Mouse (Mus musculus) midbrain, postnatal 0 days (tissue): ENCODE data around the gene Tpcn2. TPM values are rescaled to one million over a fixed set of nuclear protein-coding genes. Genes with fewer than 3 reads are reported as not detected.

Experiments
- ATAC-seq: fragments of 200-750 bp; cut with Nextera tagmentation; 2 replicates; pipeline ENCODE4 v1.8.0; 2017; ENCODE audit warnings: moderate number of reproducible peaks, mild to moderate bottlenecking, moderate TSS enrichment, moderate library complexity; ENCODE audit not compliant: low FRiP score
- DNase-seq: peaks from one replicate; pipeline ENCODE4 v3.0.0-alpha.2; 2015; ENCODE audit warnings: low spot score
- H3K27ac ChIP-seq: fragments of 300-500 bp; sonication (generic); 2 replicates; pipeline ENCODE4 v1.5.1; 2014; ENCODE audit warnings: low read depth, mild to moderate bottlenecking, low read length, mixed read lengths
- H3K27me3 ChIP-seq: fragments of 300-500 bp; sonication (generic); 2 replicates; pipeline ENCODE4 v1.6.1; 2014; ENCODE audit warnings: low read length, control low read depth, mixed read lengths; ENCODE audit not compliant: insufficient read depth
- H3K36me3 ChIP-seq: fragments of 300-500 bp; sonication (generic); 2 replicates; pipeline ENCODE4 v1.6.1; 2014; ENCODE audit warnings: low read length, control low read depth, mixed read lengths; ENCODE audit not compliant: insufficient read depth
- H3K4me1 ChIP-seq: fragments of 300-500 bp; sonication (generic); 2 replicates; pipeline ENCODE4 v1.6.1; 2014; ENCODE audit warnings: mild to moderate bottlenecking, control low read depth, antibody characterized with exemption, low read length, mixed read lengths; ENCODE audit not compliant: insufficient read depth
- H3K4me2 ChIP-seq: fragments of 300-500 bp; sonication (generic); 2 replicates; pipeline ENCODE4 v1.6.1; 2014; ENCODE audit warnings: low read depth, mild to moderate bottlenecking, low read length, mixed read lengths; ENCODE audit not compliant: poor library complexity, severe bottlenecking
- H3K4me3 ChIP-seq: fragments of 300-500 bp; sonication (generic); 2 replicates; pipeline ENCODE4 v1.5.1; 2014; ENCODE audit warnings: low read depth, mild to moderate bottlenecking, low read length, moderate library complexity
- H3K9ac ChIP-seq: fragments of 300-500 bp; sonication (generic); replicated peaks from 2 replicates; pipeline ENCODE4 v1.6.1; 2014; ENCODE audit warnings: mild to moderate bottlenecking, low read length, moderate library complexity, mixed read lengths; ENCODE audit not compliant: poor library complexity, severe bottlenecking
- H3K9me3 ChIP-seq: fragments of 300-500 bp; sonication (generic); 2 replicates; pipeline ENCODE4 v1.6.1; 2016; ENCODE audit warnings: low read length, control low read depth
- CTCF ChIP-seq: IDR thresholded peaks from 2 replicates; pipeline ENCODE4 v1.5.1; 2016; ENCODE audit warnings: antibody characterized with exemption, mild to moderate bottlenecking
- WGBS: fragments of 180-500 bp; shearing (Covaris S2); extraction: QIAGEN DNeasy Blood & Tissue Kit; methylation state at CpG from one replicate; pipeline ENCODE4 v1.1.7; 2014; 5-methylcytosine and 5-hydroxymethylcytosine counted together
- polyA plus RNA-seq: library from polyadenylated mRNA; unstranded; fragments of >200 nt; fragmentation: Nextera tagmentation; extraction: Ambion mirVana; gene quantifications from 2 replicates; pipeline ENCODE4 v1.2.1, GENCODE M21; 2015
- total RNA-seq: library from RNA; depleted of rRNA; stranded (reverse); fragments of >200 nt; gene quantifications from 2 replicates; pipeline ENCODE4 v1.2.3, GENCODE M21; 2014

Tpcn2 gene
- total and polyA plus RNA-seq, 2 experiments from 2014 or later: 1.5 to 2.8 TPM

GRCm38 (mm10) chr7:145308866-145309265 lies 25.1 kb upstream of the Tpcn2 start:
- H3K9me3 ChIP-seq: no peaks in the 10 kb centered on the region
- no peak for DNase-seq
- 86% methylated on average over 4 of the region's 4 CpGs for WGBS
- no peaks in the 10 kb centered on the region for H3K27me3 ChIP-seq
- no peak for TF ChIP-seq CTCF
- no peak for ATAC-seq
- H3K4me2 ChIP-seq: no peak overlapping the region
- no peak overlapping the region for H3K27ac ChIP-seq
- no peak overlapping the region for H3K4me3 ChIP-seq
- H3K9ac ChIP-seq: no peak overlapping the region
- no peaks in the 10 kb centered on the region for H3K36me3 ChIP-seq
- no peaks in the 10 kb centered on the region for H3K4me1 ChIP-seq

- ATAC-seq: no peak
- WGBS: 74% methylated on average over 30 of the region's 30 CpGs
- Histone ChIP-seq H3K4me1 (no peaks in the 10 kb centered on the region), H3K36me3 (no peaks in the 10 kb centered on the region), H3K4me3 (no peak overlapping the region), H3K27ac (no peak overlapping the region), H3K27me3 (no peaks in the 10 kb centered on the region), H3K9ac (no peak overlapping the region), H3K9me3 (no peaks in the 10 kb centered on the region), H3K4me2 (no peak overlapping the region)
- DNase-seq: no peak
- no peak for TF ChIP-seq CTCF
Measured at GRCm38 (mm10) chr7:145308061-145308675, 24.4 kb upstream of the Tpcn2 start.

GRCm38 (mm10) chr7:145307636-145308035 lies 23.8 kb upstream of the Tpcn2 start:
- no peak for DNase-seq
- no peak overlapping the region for H3K27ac ChIP-seq
- no peaks in the 10 kb centered on the region for H3K9me3 ChIP-seq
- no peak for ATAC-seq
- 91% methylated on average over 10 of the region's 10 CpGs for WGBS
- no peaks in the 10 kb centered on the region for H3K4me1 ChIP-seq
- no peaks in the 10 kb centered on the region for H3K36me3 ChIP-seq
- no peak overlapping the region for H3K4me2 ChIP-seq
- no peak for TF ChIP-seq CTCF
- no peak overlapping the region for H3K9ac ChIP-seq
- H3K4me3 ChIP-seq: no peak overlapping the region
- no peaks in the 10 kb centered on the region for H3K27me3 ChIP-seq

- Histone ChIP-seq H3K36me3 (no peaks in the 10 kb centered on the region), H3K27me3 (no peaks in the 10 kb centered on the region), H3K9me3 (no peaks in the 10 kb centered on the region), H3K27ac (no peak overlapping the region), H3K9ac (no peak overlapping the region), H3K4me2 (no peak overlapping the region), H3K4me3 (no peak overlapping the region), H3K4me1 (no peaks in the 10 kb centered on the region)
- WGBS: 81% methylated on average over 2 of the region's 2 CpGs
- no peak for TF ChIP-seq CTCF
- no peak for DNase-seq
- no peak for ATAC-seq
Measured at GRCm38 (mm10) chr7:145304153-145304552, 20.3 kb upstream of the Tpcn2 start.

- H3K4me1 ChIP-seq: no peaks in the 10 kb centered on the region
- H3K36me3 ChIP-seq: no peaks in the 10 kb centered on the region
- ATAC-seq (peak; percentile 63), DNase-seq (peak; percentile 57)
- H3K4me3 ChIP-seq: 0 out of 2 replicates have a peak overlapping the region, but pooled peaks have one; percentile 1
- H3K9me3 ChIP-seq: no peaks in the 10 kb centered on the region
- peak overlapping the region; percentile 38 for H3K4me2 ChIP-seq
- no peak overlapping the region for H3K9ac ChIP-seq
- WGBS: 8% methylated on average over 20 of the region's 20 CpGs
- no peak overlapping the region for H3K27ac ChIP-seq
- no peaks in the 10 kb centered on the region for H3K27me3 ChIP-seq
- no peak for TF ChIP-seq CTCF
Measured at GRCm38 (mm10) chr7:145302488-145303285, 18.9 kb upstream of the Tpcn2 start.

- no peak overlapping the region for H3K27ac ChIP-seq
- ATAC-seq: no peak
- TF ChIP-seq CTCF: no peak
- H3K4me1 ChIP-seq: no peaks in the 10 kb centered on the region
- DNase-seq: no peak
- H3K4me2 ChIP-seq: no peak overlapping the region
- H3K9ac ChIP-seq: no peak overlapping the region
- H3K9me3 ChIP-seq: no peaks in the 10 kb centered on the region
- no peak overlapping the region for H3K4me3 ChIP-seq
- H3K27me3 ChIP-seq: no peaks in the 10 kb centered on the region
- H3K36me3 ChIP-seq: no peaks in the 10 kb centered on the region
- 91% methylated on average over 6 of the region's 6 CpGs for WGBS
Measured at GRCm38 (mm10) chr7:145301341-145302005, 17.7 kb upstream of the Tpcn2 start.
